Mouse (Mus musculus) embryonic fibroblast, embryonic 13.5 days (primary cell): ENCODE results near the gene C130074G19Rik. TPM values are rescaled to one million over a fixed set of nuclear protein-coding genes. Genes with fewer than 3 reads are reported as not detected.

Source experiments
- H3K27ac ChIP-seq: 2 replicates; pipeline ENCODE4 v1.5.1; 2012; ENCODE audit warnings: low read length, control low read depth, inconsistent platforms; ENCODE audit not compliant: insufficient read depth
- H3K4me1 ChIP-seq: 2 replicates; pipeline ENCODE4 v1.6.1; 2011; ENCODE audit warnings: low read length; ENCODE audit not compliant: control insufficient read depth, insufficient read depth
- H3K4me3 ChIP-seq: 2 replicates; pipeline ENCODE4 v1.5.1; 2011; ENCODE audit warnings: mild to moderate bottlenecking, control low read depth, low read length; ENCODE audit not compliant: insufficient read depth
- CTCF ChIP-seq: IDR thresholded peaks from 2 replicates; pipeline ENCODE4 v1.5.1; 2011; ENCODE audit warnings: mild to moderate bottlenecking, control low read depth, low read length, moderate library complexity, borderline replicate concordance; ENCODE audit not compliant: insufficient read depth
- POLR2A ChIP-seq: IDR thresholded peaks from 2 replicates; pipeline ENCODE4 v1.6.1; 2011; ENCODE audit warnings: low read depth, mild to moderate bottlenecking, control low read depth, low read length, moderate library complexity
- polyA plus RNA-seq: library from polyadenylated mRNA; stranded (reverse); fragments of >200 nt; gene quantifications from 2 replicates; pipeline ENCODE4 v1.2.4, GENCODE M21; 2011; ENCODE audit warnings: low read depth; ENCODE audit not compliant: missing spikeins, insufficient read length

The C130074G19Rik gene
- polyA plus RNA-seq, 1 experiment: 0.18 TPM

- Histone ChIP-seq H3K4me1 (peaks cover 5% of the 10 kb centered on the region; the same call in 1 of the 2 replicates), H3K4me3 (no peak overlapping the region), H3K27ac (no peak overlapping the region)
- TF ChIP-seq CTCF (no peak), POLR2A (no peak)
Measured at GRCm38 (mm10) chr1:184846973-184847372, 36.0 kb downstream of the C130074G19Rik start.

- Histone ChIP-seq H3K4me1 (peaks cover 5% of the 10 kb centered on the region; the same call in 1 of the 2 replicates), H3K4me3 (peak within 1 kb of the TSS; percentile 94), H3K27ac (peak within 1 kb of the TSS; percentile 49)
- TF ChIP-seq CTCF (no peak), POLR2A (no peak)
Measured at GRCm38 (mm10) chr1:184846092-184846750, 36.8 kb downstream of the C130074G19Rik start, which contains the start of gene Marc2. TSS of gene Marc2 (minus strand) at chr1:184846451.

GRCm38 (mm10) chr1:184845111-184846071 lies 37.6 kb downstream of the C130074G19Rik start:
- TF ChIP-seq CTCF (no peak), POLR2A (peak; percentile 96)
- Histone ChIP-seq H3K27ac (peak overlapping the region; percentile 49), H3K4me3 (peak overlapping the region; percentile 94), H3K4me1 (peaks cover 5% of the 10 kb centered on the region; the same call in 1 of the 2 replicates)

GRCm38 (mm10) chr1:184844326-184845066 lies 38.5 kb downstream of the C130074G19Rik start:
- peak overlapping the region; percentile 49 for H3K27ac ChIP-seq
- peak overlapping the region; percentile 94 for H3K4me3 ChIP-seq
- H3K4me1 ChIP-seq: peaks cover 5% of the 10 kb centered on the region; the same call in 1 of the 2 replicates
- TF ChIP-seq POLR2A (no peak), CTCF (no peak)

DNA sequence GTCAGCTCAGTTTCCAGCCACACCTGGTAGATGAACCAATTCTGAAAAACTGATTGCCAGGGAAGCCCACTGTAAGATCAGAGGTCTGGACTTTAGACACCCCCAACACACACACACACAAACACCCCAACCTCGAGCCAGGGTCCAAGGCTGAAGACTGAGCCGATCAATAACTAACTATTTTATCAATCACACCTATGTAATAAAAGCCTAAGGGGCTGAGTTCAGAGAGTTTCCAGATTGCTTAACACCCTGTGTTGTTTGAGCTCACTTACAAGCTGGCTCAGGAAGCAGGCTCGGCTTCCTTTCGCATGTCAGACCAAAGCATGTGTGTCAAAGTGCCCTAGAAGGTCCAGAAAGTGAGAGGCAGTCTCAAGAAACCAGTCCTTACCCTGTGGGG lies 45.4 kb downstream of the C130074G19Rik start:
- H3K4me1 ChIP-seq: no peaks in the 10 kb centered on the region
- H3K27ac ChIP-seq: no peak overlapping the region
- TF ChIP-seq POLR2A (no peak), CTCF (no peak)
- H3K4me3 ChIP-seq: no peak overlapping the region

DNA sequence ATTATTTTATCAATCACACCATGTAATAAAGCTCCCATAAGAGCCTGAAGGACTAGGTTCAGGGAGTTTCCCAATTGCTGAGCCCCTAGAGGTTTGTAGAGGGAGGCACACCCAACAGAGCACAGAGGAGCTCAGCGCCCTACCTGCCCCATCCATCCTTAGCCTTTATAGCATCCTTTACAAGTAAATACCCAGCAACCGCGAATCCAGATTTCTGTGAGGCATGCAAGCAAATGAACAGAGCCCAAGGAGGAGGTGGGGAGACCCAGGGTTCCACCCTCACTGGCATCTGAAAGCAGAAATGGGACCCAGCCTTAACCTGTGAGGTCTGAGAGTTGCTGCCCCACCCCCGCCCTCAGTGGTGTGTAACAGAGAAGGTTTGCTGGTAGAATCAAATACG lies 46.7 kb downstream of the C130074G19Rik start:
- H3K27ac ChIP-seq: no peak overlapping the region
- no peaks in the 10 kb centered on the region for H3K4me1 ChIP-seq
- TF ChIP-seq CTCF (no peak), POLR2A (no peak)
- H3K4me3 ChIP-seq: no peak overlapping the region

- H3K4me1 ChIP-seq: no peaks in the 10 kb centered on the region
- H3K4me3 ChIP-seq: no peak overlapping the region
- TF ChIP-seq CTCF: no peak
- no peak for TF ChIP-seq POLR2A
- H3K27ac ChIP-seq: no peak overlapping the region
Measured at GRCm38 (mm10) chr1:184833499-184833898, 49.5 kb downstream of the C130074G19Rik start.

DNA sequence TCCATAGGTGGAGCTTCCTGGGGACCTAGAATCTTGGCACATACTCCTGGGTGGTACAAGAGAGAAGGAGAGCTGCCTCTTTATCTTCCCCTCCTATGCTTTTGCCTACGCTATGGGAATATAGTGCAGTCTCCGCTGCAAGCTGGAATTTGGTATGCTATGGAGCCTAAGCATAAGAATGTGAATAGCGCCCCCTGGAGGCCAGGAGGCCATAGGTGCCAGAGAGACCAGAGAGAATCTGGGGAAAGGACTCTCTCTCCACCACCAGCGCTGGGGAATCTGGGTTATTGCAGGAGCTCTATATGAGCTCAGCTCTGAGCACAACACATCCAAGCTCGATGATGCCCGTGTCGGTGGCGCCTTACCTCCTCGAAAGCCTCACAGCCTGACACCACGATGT lies 50.8 kb downstream of the C130074G19Rik start:
- Histone ChIP-seq H3K4me1 (no peaks in the 10 kb centered on the region), H3K27ac (no peak overlapping the region), H3K4me3 (no peak overlapping the region)
- TF ChIP-seq POLR2A (no peak), CTCF (no peak)

DNA sequence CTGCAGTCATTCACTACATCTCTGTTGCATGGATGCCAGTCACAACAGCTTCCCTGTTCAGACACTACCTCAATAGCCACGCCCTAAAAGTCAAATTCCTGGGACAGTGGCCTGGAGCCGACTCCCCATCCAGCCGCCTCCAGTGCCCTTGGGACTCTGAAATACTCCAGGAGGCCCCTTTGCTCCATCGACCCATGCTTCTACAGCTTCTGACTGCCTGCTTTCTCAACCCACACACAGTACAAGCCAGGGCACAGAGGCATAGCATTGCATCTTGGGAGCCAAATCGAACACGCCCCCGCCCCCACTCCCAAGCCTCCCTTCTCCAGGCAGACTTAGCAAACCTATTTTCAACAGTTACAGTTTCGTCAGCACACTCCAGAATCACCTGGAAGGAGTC lies 53.1 kb downstream of the C130074G19Rik start:
- H3K4me1 ChIP-seq: no peaks in the 10 kb centered on the region
- H3K4me3 ChIP-seq: no peak overlapping the region
- TF ChIP-seq CTCF: no peak
- TF ChIP-seq POLR2A: no peak
- H3K27ac ChIP-seq: no peak overlapping the region
